Mouse (Mus musculus) lung, postnatal 0 days (tissue): ENCODE results near the gene Atp2a1.

Experiments used
- CTCF ChIP-seq: IDR thresholded peaks from 2 replicates; pipeline ENCODE4 v1.5.1; 2016; ENCODE audit warnings: antibody characterized with exemption, mild to moderate bottlenecking
- EP300 ChIP-seq: IDR thresholded peaks from 2 replicates; pipeline ENCODE4 v1.6.1; 2016; ENCODE audit warnings: antibody characterized with exemption, mild to moderate bottlenecking, control low read depth

DNA sequence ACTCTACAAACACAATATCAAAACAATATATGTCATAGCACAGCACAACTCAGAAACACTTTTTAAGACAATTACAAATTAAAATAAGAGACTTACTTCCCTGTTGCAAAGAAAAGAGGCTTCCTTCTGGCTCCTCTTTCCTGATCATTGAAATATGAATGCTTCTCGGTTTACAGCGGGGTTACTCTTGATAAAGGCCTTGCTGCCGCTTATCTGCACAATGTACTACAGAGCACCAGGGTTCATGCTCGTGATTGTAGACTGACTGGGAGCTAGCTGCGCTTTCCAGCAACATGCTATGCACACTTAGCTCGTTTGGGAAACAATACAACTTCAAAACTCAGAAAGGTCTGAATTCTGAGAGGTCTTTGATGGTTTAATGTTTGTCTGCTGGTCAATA lies 65.7 kb downstream of the Atp2a1 start:
- no peak for TF ChIP-seq CTCF
- no peak for TF ChIP-seq EP300
